Mouse (Mus musculus) spleen, postnatal 36 days (tissue): ENCODE measurements around the gene Teddm2.

Experiments
- DNase-seq, 2 experiments: peaks; one replicate each; pipeline ENCODE4 v3.0.0; 2022; ENCODE audit warnings: low spot score in 2 of 2, mixed read lengths in 1 of 2

The Teddm2 gene

DNA sequence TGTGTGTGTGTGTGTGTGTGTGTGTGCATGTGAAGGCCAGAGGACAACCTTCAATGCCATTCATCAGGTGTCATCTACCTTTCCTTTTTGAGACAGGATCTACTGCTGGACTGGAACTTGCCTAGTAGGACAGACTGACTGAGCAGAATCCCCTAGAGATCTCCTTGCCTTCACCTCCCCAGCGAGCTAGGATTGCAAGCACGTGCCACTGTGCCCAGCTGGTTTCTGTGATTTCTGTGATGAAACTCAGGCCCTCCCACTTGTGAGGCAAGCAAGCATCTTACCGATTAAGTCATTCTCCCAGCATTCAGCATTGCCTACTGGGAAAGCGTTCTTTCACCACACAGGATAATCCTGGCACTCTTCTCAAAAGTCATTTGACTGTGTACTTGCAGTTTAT is 69.3 kb downstream of the Teddm2 start:
- DNase-seq = no peak

DNA sequence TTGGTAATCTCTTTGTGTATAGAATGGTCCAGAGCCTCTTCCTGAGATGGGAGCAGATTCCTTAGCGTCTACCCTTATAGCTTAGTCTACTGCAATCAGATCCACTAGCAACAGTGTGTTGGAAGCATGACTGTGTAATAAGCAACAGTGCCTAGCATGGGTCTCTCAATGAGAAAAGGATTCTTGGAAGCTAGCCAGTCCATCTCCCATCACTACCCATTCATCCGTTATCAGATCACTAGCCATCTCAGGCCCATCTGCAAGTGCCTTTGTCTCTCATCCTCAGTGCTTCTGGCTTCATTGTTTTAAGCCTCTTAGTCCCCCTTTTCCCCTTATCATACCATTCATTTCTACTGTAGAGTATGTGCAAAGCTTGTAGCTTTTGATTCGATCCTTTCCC is 79.8 kb downstream of the Teddm2 start:
- no peak for DNase-seq

DNA sequence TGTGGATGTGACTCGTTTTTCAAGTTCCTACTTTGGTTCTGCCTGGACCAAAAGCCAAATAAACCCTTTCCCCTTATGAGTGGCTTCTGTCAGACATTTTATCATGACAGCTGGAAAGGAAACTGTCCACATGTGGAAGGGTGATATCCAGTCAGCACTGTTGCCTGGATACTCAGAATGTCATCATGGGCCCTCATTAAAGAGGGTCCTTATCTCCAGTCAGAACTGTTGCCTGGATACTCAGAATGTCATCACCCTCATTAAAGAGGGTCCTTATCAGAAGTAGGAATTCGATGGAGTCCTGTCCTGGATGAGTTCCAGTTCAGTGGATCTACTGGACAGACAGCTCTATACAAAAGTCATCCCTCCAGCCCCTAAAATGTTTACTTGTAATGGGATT is 85.8 kb downstream of the Teddm2 start:
- DNase-seq = no peak

DNA sequence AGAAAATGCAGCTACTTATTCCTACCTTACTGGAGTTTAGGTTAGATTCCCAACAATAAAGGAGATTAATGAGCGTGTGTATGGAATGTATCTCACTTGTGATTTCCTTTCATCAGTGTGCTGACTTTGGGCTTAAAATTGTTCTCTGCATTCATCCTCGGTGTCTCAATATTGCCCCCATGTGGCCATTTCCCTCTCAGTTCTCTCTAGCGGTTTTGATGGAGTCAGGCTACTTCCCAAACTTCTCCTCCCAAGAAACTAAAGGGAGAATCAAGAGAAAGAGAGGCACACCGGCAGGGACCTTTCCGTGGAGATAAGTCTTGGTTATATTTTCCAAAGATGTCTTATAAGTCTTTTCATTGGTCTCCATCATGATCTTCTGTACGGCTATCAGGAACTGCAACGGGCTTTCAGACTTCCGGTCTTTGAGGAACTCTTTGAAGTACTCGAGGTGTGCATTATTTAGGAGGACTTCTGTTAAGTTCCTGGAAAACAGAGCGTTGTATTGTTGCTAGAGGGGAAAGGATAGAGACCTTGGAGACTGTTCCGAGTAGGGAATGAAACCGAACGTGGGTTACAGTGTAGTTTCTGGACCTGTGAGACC is 92.5 kb downstream of the Teddm2 start:
- DNase-seq = peak; percentile 44 to 46

DNA sequence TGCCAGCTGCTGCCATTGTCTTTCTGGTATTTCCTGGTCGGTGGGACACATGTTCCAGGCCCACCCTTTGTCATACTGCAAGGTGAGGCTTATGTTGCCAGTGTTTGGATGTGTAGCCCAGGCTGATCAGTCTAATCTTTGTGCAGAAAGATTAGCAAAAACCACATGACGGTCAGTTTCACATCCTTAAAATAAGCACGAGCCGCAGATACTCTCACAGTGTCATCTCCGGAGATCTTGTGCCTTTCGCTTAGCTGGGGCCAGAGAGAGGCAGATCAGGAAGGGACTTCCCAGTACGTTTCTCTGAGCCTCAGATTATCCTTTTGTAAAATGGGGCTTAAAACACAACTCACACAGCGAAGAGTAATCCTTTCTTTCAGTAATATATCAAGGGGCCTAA is 96.5 kb downstream of the Teddm2 start:
- DNase-seq = peak; percentile 47 to 58

DNA sequence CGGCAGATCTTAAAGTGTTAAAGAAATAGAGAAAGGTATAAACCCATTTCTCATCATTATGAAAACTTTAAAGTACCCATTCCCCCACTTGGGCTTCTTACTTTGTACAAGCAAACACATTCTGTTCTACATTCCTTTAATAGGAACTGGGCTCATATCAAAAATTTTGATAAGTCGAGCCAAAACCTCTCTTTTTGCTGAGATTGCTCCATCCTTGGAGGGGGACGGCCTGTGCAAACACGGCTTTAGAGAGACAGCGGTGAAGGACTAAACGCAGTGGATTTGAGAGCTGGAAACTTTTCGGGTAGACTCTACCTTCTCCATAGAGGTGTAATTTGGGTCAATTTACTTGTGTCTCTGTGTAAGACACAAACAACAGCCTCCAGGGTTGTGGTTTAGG is 97.3 kb downstream of the Teddm2 start:
- no peak for DNase-seq
